Mouse (Mus musculus): ENCODE measurements around the gene Tnfsf12. TPM values are rescaled to one million over a fixed set of nuclear protein-coding genes. Genes with fewer than 3 reads are reported as not detected.
A peak's percentile ranks its signal among the peaks of the same experiment; 100 is the strongest.

Gene Tnfsf12
- polyA plus RNA-seq, 1 experiment = 5.5 TPM

DNA sequence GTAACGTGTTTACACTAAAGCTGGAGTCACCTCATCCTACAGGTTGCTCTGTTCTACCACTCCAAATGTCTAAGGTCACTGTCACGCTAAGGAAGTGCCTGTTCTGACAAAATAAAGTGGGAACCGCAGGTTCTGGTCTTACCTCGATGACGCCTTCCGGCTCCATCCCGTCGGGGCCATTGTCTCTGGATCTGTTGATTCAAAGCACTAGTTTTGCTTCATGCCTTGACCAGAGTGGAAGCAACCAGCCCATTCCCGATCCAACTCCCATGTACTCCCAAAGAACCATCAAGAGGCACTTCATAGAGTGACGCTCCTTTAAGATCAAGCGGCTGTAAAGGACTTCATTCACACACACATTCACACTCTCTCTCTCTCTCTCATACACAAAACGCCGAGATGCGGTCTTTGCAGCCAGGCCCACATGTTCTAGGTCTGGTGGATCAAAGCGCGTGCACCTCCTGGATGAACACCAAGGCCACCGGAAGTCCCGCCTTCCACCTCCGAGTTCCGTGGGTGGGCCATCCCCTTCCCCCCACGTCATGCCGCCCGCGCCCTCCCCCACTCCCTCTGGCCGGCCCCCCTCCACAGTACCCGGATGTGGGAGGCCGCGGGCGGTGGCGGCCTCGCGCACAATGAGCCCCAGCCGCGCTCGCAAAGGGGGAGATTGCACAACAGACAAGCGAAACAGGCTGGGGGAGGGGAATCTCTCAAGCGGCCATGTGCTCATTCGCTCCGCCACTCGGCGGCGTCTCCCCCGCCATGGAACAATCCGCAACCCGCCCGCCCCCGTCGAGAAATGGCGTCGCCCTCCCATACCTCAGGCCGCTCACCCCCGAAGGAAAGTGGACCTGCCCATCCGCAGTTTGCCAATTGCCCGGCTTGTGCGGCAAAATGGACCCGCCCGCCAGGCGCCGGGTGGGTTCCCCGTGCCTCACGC, 24.6 kb downstream of the Tnfsf12 start:
- TF ChIP-seq CEBPB (IDR thresholded peaks at IDR 0.05; ENCODE audit: insufficient read depth, poor library complexity, severe bottlenecking) (peak; percentile 96), MYOG (IDR thresholded peaks at IDR 0.05; ENCODE audit: control insufficient read depth in 1 of 3, insufficient read depth in 1 of 3, insufficient read length in 2 of 3, low read depth in 2 of 3) (peak in 1 of 3 experiments; percentile 28), TCF3 (IDR thresholded peaks at IDR 0.05; ENCODE audit: insufficient read length, low read depth) (no peak), MYOD1 (IDR thresholded peaks at IDR 0.05; ENCODE audit: control insufficient read depth in 1 of 3, insufficient read length in 2 of 3, low read depth in 2 of 3) (peak in 1 of 3 experiments; percentile 21), POLR2AphosphoS2 (IDR thresholded peaks at IDR 0.05; ENCODE audit: insufficient read length, low read depth) (peak; percentile 97), POLR2A (IDR thresholded peaks at IDR 0.05; ENCODE audit: insufficient read length, low read depth) (peak; percentile 76), TCF12 (IDR thresholded peaks at IDR 0.05; ENCODE audit: insufficient read depth, poor library complexity, severe bottlenecking) (no peak), SRF (IDR thresholded peaks at IDR 0.05; ENCODE audit: control insufficient read depth, insufficient read length, low read depth) (no peak)
- peak overlapping the region; percentile 96 for H3K4me2 ChIP-seq (ENCODE audit: low read depth)
- H3K27me3 ChIP-seq (ENCODE audit: control insufficient read depth, insufficient read depth, insufficient read length) = no peaks in the 10 kb centered on the region
- H3K36me3 ChIP-seq (ENCODE audit: control insufficient read depth, insufficient read depth) = peaks cover 71% of the 10 kb centered on the region
- peaks cover 39% of the 10 kb centered on the region for H3K79me2 ChIP-seq (ENCODE audit: control insufficient read depth, insufficient read depth)
- H3K4me3 ChIP-seq = peak overlapping the region; percentile 99
- H3ac ChIP-seq (ENCODE audit: control insufficient read depth, insufficient read length) = peak overlapping the region; percentile 97

GRCm38 (mm10) chr11:69666665-69667005, 29.0 kb downstream of the Tnfsf12 start:
- no peak overlapping the region for H3ac ChIP-seq (ENCODE audit: control insufficient read depth, insufficient read length)
- no peaks in the 10 kb centered on the region for H3K27me3 ChIP-seq (ENCODE audit: control insufficient read depth, insufficient read depth, insufficient read length)
- peaks cover 53% of the 10 kb centered on the region for H3K36me3 ChIP-seq (ENCODE audit: control insufficient read depth, insufficient read depth)
- peaks cover 33% of the 10 kb centered on the region for H3K79me2 ChIP-seq (ENCODE audit: control insufficient read depth, insufficient read depth)
- no peak overlapping the region for H3K4me3 ChIP-seq
- H3K4me2 ChIP-seq (ENCODE audit: low read depth) = no peak overlapping the region
- TF ChIP-seq MAX (IDR thresholded peaks at IDR 0.05; ENCODE audit: low read depth) (no peak), USF1 (IDR thresholded peaks at IDR 0.05; ENCODE audit: low read depth) (no peak), MYOG (IDR thresholded peaks at IDR 0.05; ENCODE audit: control insufficient read depth in 1 of 3, insufficient read depth in 1 of 3, insufficient read length in 2 of 3, low read depth in 2 of 3) (no peak)

- peaks cover 53% of the 10 kb centered on the region for H3K36me3 ChIP-seq (ENCODE audit: control insufficient read depth, insufficient read depth)
- no peak within 1 kb of the TSS for H3K4me3 ChIP-seq
- TF ChIP-seq E2F4 (IDR thresholded peaks at IDR 0.05; ENCODE audit: insufficient read depth) = no peak
- TF ChIP-seq TCF3 (IDR thresholded peaks at IDR 0.05; ENCODE audit: insufficient read length, low read depth) = no peak
- no peak for TF ChIP-seq TCF12 (IDR thresholded peaks at IDR 0.05; ENCODE audit: insufficient read depth, poor library complexity, severe bottlenecking)
- no peak for TF ChIP-seq USF1 (IDR thresholded peaks at IDR 0.05; ENCODE audit: low read depth)
- no peak for TF ChIP-seq MAX (IDR thresholded peaks at IDR 0.05; ENCODE audit: low read depth)
- TF ChIP-seq SRF (IDR thresholded peaks at IDR 0.05; ENCODE audit: control insufficient read depth, insufficient read length, low read depth) = no peak
- TF ChIP-seq POLR2A (IDR thresholded peaks at IDR 0.05; ENCODE audit: insufficient read length, low read depth) = peak; percentile 11
- no peak for TF ChIP-seq MYOG (IDR thresholded peaks at IDR 0.05; ENCODE audit: control insufficient read depth in 1 of 3, insufficient read depth in 1 of 3, insufficient read length in 2 of 3, low read depth in 2 of 3)
- TF ChIP-seq POLR2AphosphoS2 (IDR thresholded peaks at IDR 0.05; ENCODE audit: insufficient read length, low read depth) = peak; percentile 81
- H3K27me3 ChIP-seq (ENCODE audit: control insufficient read depth, insufficient read depth, insufficient read length) = no peaks in the 10 kb centered on the region
- H3K4me2 ChIP-seq (ENCODE audit: low read depth) = no peak within 1 kb of the TSS
- peaks cover 35% of the 10 kb centered on the region for H3K79me2 ChIP-seq (ENCODE audit: control insufficient read depth, insufficient read depth)
- no peak within 1 kb of the TSS for H3ac ChIP-seq (ENCODE audit: control insufficient read depth, insufficient read length)
These were observed 29.5 kb downstream of the Tnfsf12 start, which contains the start of gene Cd68 for GRCm38 (mm10) chr11:69665961-69666664. TSS of gene Cd68 (minus strand) at chr11:69666153.

DNA sequence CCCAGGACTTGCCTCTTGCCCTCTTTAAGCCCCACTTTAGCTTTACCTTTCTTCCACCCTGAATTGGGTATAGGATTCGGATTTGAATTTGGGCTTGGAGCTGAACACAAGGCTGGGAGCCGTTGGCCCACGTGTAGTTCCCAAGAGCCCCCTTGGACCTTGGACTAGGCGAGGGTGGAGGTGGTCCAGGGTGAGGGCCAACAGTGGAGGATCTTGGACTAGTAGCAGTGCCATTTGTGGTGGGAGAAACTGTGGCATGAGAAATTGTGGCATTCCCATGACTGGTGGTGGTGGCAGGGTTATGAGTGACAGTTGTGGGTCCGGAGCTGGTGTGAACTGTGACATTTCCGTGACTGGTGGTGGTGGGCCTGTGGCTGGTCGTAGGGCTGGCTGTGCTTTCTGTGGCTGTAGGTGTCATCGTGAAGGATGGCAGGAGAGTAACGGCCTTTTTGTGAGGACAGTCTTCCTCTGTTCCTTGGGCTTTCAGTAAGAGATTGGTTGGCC, 30.1 kb downstream of the Tnfsf12 start:
- peaks cover 35% of the 10 kb centered on the region for H3K79me2 ChIP-seq (ENCODE audit: control insufficient read depth, insufficient read depth)
- peak; percentile 58 for TF ChIP-seq POLR2A (IDR thresholded peaks at IDR 0.05; ENCODE audit: insufficient read length, low read depth)
- TF ChIP-seq POLR2AphosphoS2 (IDR thresholded peaks at IDR 0.05; ENCODE audit: insufficient read length, low read depth) = peak; percentile 99
- TF ChIP-seq USF1 (IDR thresholded peaks at IDR 0.05; ENCODE audit: low read depth) = no peak
- H3K36me3 ChIP-seq (ENCODE audit: control insufficient read depth, insufficient read depth) = peaks cover 48% of the 10 kb centered on the region
- no peak overlapping the region for H3K4me2 ChIP-seq (ENCODE audit: low read depth)
- H3ac ChIP-seq (ENCODE audit: control insufficient read depth, insufficient read length) = no peak overlapping the region
- H3K27me3 ChIP-seq (ENCODE audit: control insufficient read depth, insufficient read depth, insufficient read length) = no peaks in the 10 kb centered on the region
- H3K4me3 ChIP-seq = no peak overlapping the region

DNA sequence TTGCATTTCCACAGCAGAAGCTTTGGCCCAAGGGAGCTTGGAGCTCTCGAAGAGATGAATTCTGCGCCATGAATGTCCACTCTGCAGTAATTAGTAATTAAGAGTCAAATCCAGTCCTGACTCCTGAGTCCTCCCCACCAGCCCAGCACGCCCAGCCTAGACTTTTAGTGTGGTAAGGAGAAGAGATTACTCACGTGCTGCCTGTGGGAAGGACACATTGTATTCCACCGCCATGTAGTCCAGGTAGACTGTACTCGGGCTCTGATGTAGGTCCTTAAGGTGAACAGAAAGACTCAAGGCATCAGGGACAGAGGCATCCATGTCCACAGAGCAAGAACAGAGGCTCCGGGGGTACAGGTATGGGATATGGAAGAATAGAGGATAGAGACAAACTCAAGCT, 30.8 kb downstream of the Tnfsf12 start:
- H3K79me2 ChIP-seq (ENCODE audit: control insufficient read depth, insufficient read depth) = peaks cover 35% of the 10 kb centered on the region
- H3ac ChIP-seq (ENCODE audit: control insufficient read depth, insufficient read length) = no peak overlapping the region
- TF ChIP-seq POLR2A (IDR thresholded peaks at IDR 0.05; ENCODE audit: insufficient read length, low read depth) = no peak
- no peak for TF ChIP-seq MYOD1 (IDR thresholded peaks at IDR 0.05; ENCODE audit: control insufficient read depth in 1 of 3, insufficient read length in 2 of 3, low read depth in 2 of 3)
- TF ChIP-seq REST (IDR thresholded peaks at IDR 0.05; ENCODE audit: insufficient read depth, insufficient read length) = no peak
- TF ChIP-seq TCF12 (IDR thresholded peaks at IDR 0.05; ENCODE audit: insufficient read depth, poor library complexity, severe bottlenecking) = no peak
- no peak for TF ChIP-seq SRF (IDR thresholded peaks at IDR 0.05; ENCODE audit: control insufficient read depth, insufficient read length, low read depth)
- TF ChIP-seq TCF3 (IDR thresholded peaks at IDR 0.05; ENCODE audit: insufficient read length, low read depth) = no peak
- TF ChIP-seq MYOG (IDR thresholded peaks at IDR 0.05; ENCODE audit: control insufficient read depth in 1 of 3, insufficient read depth in 1 of 3, insufficient read length in 2 of 3, low read depth in 2 of 3) = no peak
- peaks cover 41% of the 10 kb centered on the region for H3K36me3 ChIP-seq (ENCODE audit: control insufficient read depth, insufficient read depth)
- H3K27me3 ChIP-seq (ENCODE audit: control insufficient read depth, insufficient read depth, insufficient read length) = no peaks in the 10 kb centered on the region
- no peak overlapping the region for H3K4me3 ChIP-seq
- no peak overlapping the region for H3K4me2 ChIP-seq (ENCODE audit: low read depth)
